Mouse (Mus musculus): Measurements from ENCODE around the gene Nodal. TPM values are rescaled to one million over a fixed set of nuclear protein-coding genes. Genes with fewer than 3 reads are reported as not detected.

Gene Nodal
- total and polyA plus RNA-seq, 2 experiments from 2014 or later, result 0.33 to 0.58 TPM

DNA sequence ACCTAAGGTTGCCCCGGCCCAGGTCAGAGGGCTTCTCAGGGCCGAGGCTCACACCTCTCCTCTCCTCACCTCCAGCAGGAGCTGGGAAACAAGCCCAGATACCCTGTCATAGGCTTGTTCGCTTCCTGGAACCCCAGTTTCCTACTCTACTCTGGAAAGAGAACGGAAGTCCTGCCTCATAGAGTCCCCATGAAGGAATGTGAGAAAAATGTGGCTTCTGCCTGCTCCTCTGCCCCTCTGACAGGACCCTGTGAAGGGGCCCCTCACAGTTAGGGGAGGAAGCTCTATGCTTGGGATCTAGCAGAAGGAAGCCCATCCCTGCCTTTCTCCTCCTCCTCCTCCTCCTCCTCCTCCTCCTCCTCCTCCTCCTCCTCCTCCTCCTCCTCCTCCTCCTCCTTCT, 25.2 kb upstream of the Nodal start:
- Histone ChIP-seq H3K4me2 (ENCODE audit: low read depth, low read length) (no peak overlapping the region), H3K27ac (no peak overlapping the region), H3K4me1 (ENCODE audit: insufficient read depth, low read length) (no peaks in the 10 kb centered on the region; the same call in 1 of the 2 replicates), H3K36me3 (ENCODE audit: insufficient read depth, low read length) (no peaks in the 10 kb centered on the region), H3K9me3 (ENCODE audit: low read length) (no peaks in the 10 kb centered on the region), H3K4me3 (ENCODE audit: low read length) (no peak overlapping the region), H3K27me3 (ENCODE audit: insufficient read depth, low read length) (no peaks in the 10 kb centered on the region), H3K9ac (replicated peaks; ENCODE audit: low read length) (no peak overlapping the region)
- TF ChIP-seq CTCF (IDR thresholded peaks at IDR 0.05; ENCODE audit: low read depth), result no peak
- ATAC-seq (no peak), DNase-seq (ENCODE audit: low spot score) (no peak)
- WGBS, result 54% methylated on average over 4 of the region's 4 CpGs

DNA sequence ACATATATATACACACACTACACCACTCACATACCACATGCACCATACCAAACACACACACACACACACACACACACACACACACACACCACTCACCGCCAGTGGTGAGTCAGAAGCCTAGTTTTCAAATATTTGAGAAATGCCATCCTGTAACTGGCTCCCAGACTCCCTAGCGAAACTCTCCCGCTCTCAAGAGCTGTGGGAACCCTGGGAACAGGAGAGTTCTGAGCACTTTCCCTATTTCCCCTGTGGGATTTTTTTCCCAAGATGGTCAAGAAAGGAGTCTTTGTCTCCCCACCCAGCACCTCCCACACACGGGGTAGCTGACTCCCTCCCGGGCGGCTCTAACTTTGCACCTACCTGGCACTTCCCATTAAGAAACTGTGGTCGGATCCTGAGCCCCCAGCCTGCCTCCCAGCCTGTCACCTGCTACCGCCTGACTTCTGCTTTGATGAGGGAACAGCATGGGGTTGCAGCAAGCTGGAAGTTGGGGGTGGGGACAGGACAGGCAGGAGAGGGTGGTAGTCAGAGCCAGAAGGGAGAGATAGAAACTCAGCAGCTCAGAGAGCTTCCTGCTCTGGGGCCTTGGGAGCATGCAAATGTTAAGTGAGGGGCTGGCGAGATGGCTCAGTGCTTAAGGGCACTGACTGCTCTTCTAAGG, 23.2 kb upstream of the Nodal start:
- ATAC-seq, result 0 out of 2 replicates have a peak, but pooled peaks have one; percentile 6
- no peaks in the 10 kb centered on the region for H3K9me3 ChIP-seq (ENCODE audit: low read length)
- 18% methylated on average over 9 of the region's 9 CpGs for WGBS
- H3K36me3 ChIP-seq (ENCODE audit: insufficient read depth, low read length), result no peaks in the 10 kb centered on the region
- H3K27ac ChIP-seq, result no peak overlapping the region
- no peak for TF ChIP-seq CTCF (IDR thresholded peaks at IDR 0.05; ENCODE audit: low read depth)
- no peaks in the 10 kb centered on the region for H3K27me3 ChIP-seq (ENCODE audit: insufficient read depth, low read length)
- H3K4me3 ChIP-seq (ENCODE audit: low read length), result no peak overlapping the region
- no peak overlapping the region for H3K9ac ChIP-seq (replicated peaks; ENCODE audit: low read length)
- DNase-seq (ENCODE audit: low spot score), result no peak
- no peaks in the 10 kb centered on the region for H3K4me1 ChIP-seq (ENCODE audit: insufficient read depth, low read length)
- no peak overlapping the region for H3K4me2 ChIP-seq (ENCODE audit: low read depth, low read length)

DNA sequence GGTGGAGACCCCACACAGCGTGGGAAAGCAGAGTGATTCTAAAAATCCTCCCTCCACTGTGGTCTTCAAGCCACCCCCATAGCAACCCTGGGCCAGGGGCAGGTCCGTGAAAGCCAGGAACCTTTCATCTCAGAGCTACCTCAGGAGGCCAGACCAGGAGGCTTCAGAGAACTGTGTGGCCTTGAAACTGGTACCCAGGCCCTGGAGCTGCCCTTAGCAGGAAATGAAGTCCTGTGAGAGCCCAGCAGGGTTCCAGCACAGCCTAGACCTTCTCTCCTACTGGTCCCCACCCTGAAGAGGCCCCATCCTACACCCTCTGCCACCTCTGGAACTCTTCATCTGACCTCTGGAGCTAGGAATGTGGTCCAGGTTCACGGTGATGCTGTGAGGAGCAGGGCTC, 19.6 kb upstream of the Nodal start:
- Histone ChIP-seq H3K4me1 (ENCODE audit: insufficient read depth, low read length) (no peaks in the 10 kb centered on the region), H3K27ac (no peak overlapping the region), H3K9me3 (ENCODE audit: low read length) (no peaks in the 10 kb centered on the region), H3K4me3 (ENCODE audit: low read length) (no peak overlapping the region), H3K27me3 (ENCODE audit: insufficient read depth, low read length) (no peaks in the 10 kb centered on the region), H3K36me3 (ENCODE audit: insufficient read depth, low read length) (no peaks in the 10 kb centered on the region), H3K4me2 (ENCODE audit: low read depth, low read length) (no peak overlapping the region), H3K9ac (replicated peaks; ENCODE audit: low read length) (no peak overlapping the region)
- no peak for TF ChIP-seq CTCF (IDR thresholded peaks at IDR 0.05; ENCODE audit: low read depth)
- WGBS, result 35% methylated on average over 3 of the region's 3 CpGs
- ATAC-seq (no peak), DNase-seq (ENCODE audit: low spot score) (no peak)

DNA sequence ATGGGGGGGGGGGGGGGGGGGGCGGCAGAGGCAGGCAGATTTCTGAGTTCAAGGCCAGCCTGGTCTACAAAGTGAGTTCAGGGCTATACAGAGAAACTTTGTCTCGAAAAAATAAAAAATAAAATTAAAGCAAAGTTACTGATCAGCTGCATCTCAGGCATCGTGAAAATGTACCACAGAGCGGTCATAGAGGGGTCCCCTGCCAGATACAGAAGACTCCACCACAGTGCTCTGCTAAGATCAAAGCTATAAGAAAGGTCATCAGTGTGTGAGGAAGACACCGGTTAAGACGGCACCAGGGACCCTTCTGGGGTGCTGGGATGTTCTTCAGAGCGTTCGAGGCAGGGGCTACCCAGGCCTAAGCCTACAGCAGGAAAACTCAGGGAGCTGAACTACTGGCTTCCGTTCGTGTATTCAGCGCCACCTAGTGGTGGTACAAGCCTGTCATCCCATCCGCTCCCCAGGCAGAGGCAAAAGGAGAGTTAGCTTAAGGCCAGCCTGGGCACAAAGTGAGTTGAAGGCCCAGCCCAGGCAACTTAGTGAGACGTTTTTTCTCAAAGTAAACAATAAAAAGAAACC, 18.5 kb upstream of the Nodal start:
- peak; percentile 83 for ATAC-seq
- peak; percentile 97 for TF ChIP-seq CTCF (IDR thresholded peaks at IDR 0.05; ENCODE audit: low read depth)
- no peak overlapping the region for H3K9ac ChIP-seq (replicated peaks; ENCODE audit: low read length)

DNA sequence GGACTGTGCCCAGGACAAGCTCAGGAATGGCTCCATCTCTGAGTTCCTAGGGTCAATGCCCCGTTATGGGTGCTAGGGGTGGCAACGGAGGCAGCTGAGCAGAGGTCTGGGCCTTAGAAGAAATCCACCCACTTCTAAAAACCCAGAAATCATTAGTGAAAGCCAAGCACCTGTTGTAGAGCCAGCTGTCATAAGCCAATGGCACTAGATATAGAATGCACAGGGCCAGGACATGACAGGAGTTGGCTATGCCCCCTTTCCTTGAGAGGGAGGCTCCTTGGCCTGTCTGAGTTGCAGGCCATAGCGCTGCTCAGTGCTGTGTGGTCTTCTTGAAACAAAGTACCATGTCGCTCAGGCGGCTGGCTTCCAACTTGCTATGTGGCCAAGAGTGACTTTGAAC, 17.4 kb upstream of the Nodal start:
- Histone ChIP-seq H3K4me2 (ENCODE audit: low read depth, low read length) (no peak overlapping the region), H3K27ac (no peak overlapping the region), H3K27me3 (ENCODE audit: insufficient read depth, low read length) (no peaks in the 10 kb centered on the region), H3K9me3 (ENCODE audit: low read length) (no peaks in the 10 kb centered on the region), H3K36me3 (ENCODE audit: insufficient read depth, low read length) (no peaks in the 10 kb centered on the region), H3K4me3 (ENCODE audit: low read length) (no peak overlapping the region), H3K4me1 (ENCODE audit: insufficient read depth, low read length) (no peaks in the 10 kb centered on the region), H3K9ac (replicated peaks; ENCODE audit: low read length) (no peak overlapping the region)
- no peak for DNase-seq (ENCODE audit: low spot score)
- no peak for ATAC-seq
- TF ChIP-seq CTCF (IDR thresholded peaks at IDR 0.05; ENCODE audit: low read depth), result no peak
- 91% methylated on average over 5 of the region's 5 CpGs for WGBS

More for the DNA sequence above, 18.5 kb upstream of the Nodal start:
- no peaks in the 10 kb centered on the region for H3K9me3 ChIP-seq (ENCODE audit: low read length)
- no peaks in the 10 kb centered on the region for H3K27me3 ChIP-seq (ENCODE audit: insufficient read depth, low read length)
- no peak overlapping the region for H3K4me2 ChIP-seq (ENCODE audit: low read depth, low read length)
- DNase-seq (ENCODE audit: low spot score), result peak; percentile 92
- H3K27ac ChIP-seq, result no peak overlapping the region
- no peaks in the 10 kb centered on the region for H3K36me3 ChIP-seq (ENCODE audit: insufficient read depth, low read length)
- no peaks in the 10 kb centered on the region for H3K4me1 ChIP-seq (ENCODE audit: insufficient read depth, low read length)
- no peak overlapping the region for H3K4me3 ChIP-seq (ENCODE audit: low read length)
- 25% methylated on average over 13 of the region's 13 CpGs for WGBS

DNA sequence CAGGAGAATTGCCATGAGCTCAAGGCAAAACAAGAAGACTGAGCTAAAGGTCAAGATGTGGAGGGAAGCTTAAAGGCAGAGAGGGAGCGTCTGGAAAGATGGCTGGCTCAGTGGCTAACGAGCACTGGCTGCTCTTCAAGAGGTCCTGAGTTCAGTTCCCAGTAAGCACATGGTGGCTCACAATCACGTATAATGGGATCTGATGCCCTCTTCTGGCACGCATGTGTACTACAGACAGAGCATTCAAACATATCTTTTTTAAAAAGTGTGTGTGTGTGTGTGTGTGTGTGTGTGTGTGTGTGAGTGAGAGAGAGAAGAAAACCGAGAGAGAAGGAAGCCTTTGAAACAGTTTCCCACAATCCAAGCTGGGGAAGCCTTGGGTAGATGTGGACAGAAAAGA, 15.3 kb upstream of the Nodal start:
- Histone ChIP-seq H3K9ac (replicated peaks; ENCODE audit: low read length) (no peak overlapping the region), H3K36me3 (ENCODE audit: insufficient read depth, low read length) (no peaks in the 10 kb centered on the region), H3K4me1 (ENCODE audit: insufficient read depth, low read length) (no peaks in the 10 kb centered on the region), H3K4me2 (ENCODE audit: low read depth, low read length) (no peak overlapping the region), H3K27me3 (ENCODE audit: insufficient read depth, low read length) (no peaks in the 10 kb centered on the region), H3K4me3 (ENCODE audit: low read length) (no peak overlapping the region), H3K27ac (no peak overlapping the region), H3K9me3 (ENCODE audit: low read length) (no peaks in the 10 kb centered on the region)
- DNase-seq (ENCODE audit: low spot score), result no peak
- TF ChIP-seq CTCF (IDR thresholded peaks at IDR 0.05; ENCODE audit: low read depth), result peak; percentile 51
- WGBS, result 74% methylated on average over 5 of the region's 5 CpGs
- no peak for ATAC-seq

DNA sequence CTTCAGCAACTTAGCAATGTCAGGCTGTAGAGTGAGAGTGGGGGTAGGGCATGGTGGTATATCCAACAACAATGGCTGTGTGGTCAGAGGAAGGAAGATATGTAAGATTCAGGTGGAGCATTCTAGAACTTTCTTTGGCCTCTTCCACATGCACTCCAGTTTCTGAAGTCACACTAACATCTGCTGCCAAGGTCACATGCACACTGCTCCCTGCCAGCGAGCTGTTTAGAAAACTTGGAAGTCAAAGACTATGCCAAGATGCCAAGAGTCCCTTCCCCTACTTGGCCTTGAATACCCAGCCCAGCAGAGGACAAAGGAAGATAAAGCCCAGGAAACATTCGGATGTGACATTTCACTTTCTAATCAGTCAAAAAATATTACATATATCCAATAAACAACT, 14.9 kb upstream of the Nodal start:
- Histone ChIP-seq H3K9me3 (ENCODE audit: low read length) (no peaks in the 10 kb centered on the region), H3K36me3 (ENCODE audit: insufficient read depth, low read length) (no peaks in the 10 kb centered on the region), H3K9ac (replicated peaks; ENCODE audit: low read length) (no peak overlapping the region), H3K4me3 (ENCODE audit: low read length) (no peak overlapping the region), H3K27ac (no peak overlapping the region), H3K27me3 (ENCODE audit: insufficient read depth, low read length) (no peaks in the 10 kb centered on the region), H3K4me1 (ENCODE audit: insufficient read depth, low read length) (no peaks in the 10 kb centered on the region), H3K4me2 (ENCODE audit: low read depth, low read length) (no peak overlapping the region)
- DNase-seq (ENCODE audit: low spot score), result peak; percentile 44
- no peak for ATAC-seq
- WGBS, result 51% methylated on average over 2 of the region's 2 CpGs
- TF ChIP-seq CTCF (IDR thresholded peaks at IDR 0.05; ENCODE audit: low read depth), result no peak

Data from hindbrain, postnatal 0 days (tissue).